Mouse (Mus musculus) kidney, postnatal 0 days (tissue): ENCODE results near the gene Gm20388. TPM values are rescaled to one million over a fixed set of nuclear protein-coding genes. Genes with fewer than 3 reads are reported as not detected.

Experiments used
- ATAC-seq: fragments of 200-750 bp; cut with Nextera tagmentation; replicated peaks from 2 replicates; pipeline ENCODE4 v1.8.0; 2017; ENCODE audit warnings: low read depth, moderate number of reproducible peaks, moderate TSS enrichment, moderate library complexity; ENCODE audit not compliant: low FRiP score
- DNase-seq: peaks from one replicate; pipeline ENCODE4 v3.0.0-alpha.2; 2016; ENCODE audit warnings: low spot score
- H3K27ac ChIP-seq: fragments of 300-500 bp; sonication (generic); 2 replicates; pipeline ENCODE4 v1.5.1; 2014; ENCODE audit warnings: mild to moderate bottlenecking
- H3K27me3 ChIP-seq: fragments of 300-500 bp; sonication (generic); 2 replicates; pipeline ENCODE4 v1.6.1; 2014; ENCODE audit warnings: low read length, mixed read lengths; ENCODE audit not compliant: insufficient read depth
- H3K36me3 ChIP-seq: fragments of 300-500 bp; sonication (generic); 2 replicates; pipeline ENCODE4 v1.6.1; 2014; ENCODE audit warnings: low read length, mixed read lengths; ENCODE audit not compliant: insufficient read depth
- H3K4me1 ChIP-seq: fragments of 300-500 bp; sonication (generic); replicated peaks from 2 replicates; pipeline ENCODE4 v1.6.1; 2014; ENCODE audit warnings: antibody characterized with exemption, low read length, mixed read lengths; ENCODE audit not compliant: insufficient read depth
- H3K4me2 ChIP-seq: fragments of 300-500 bp; sonication (generic); 2 replicates; pipeline ENCODE4 v1.6.1; 2014; ENCODE audit warnings: mild to moderate bottlenecking, low read length, moderate library complexity, mixed read lengths
- H3K4me3 ChIP-seq: fragments of 300-500 bp; sonication (generic); replicated peaks from 2 replicates; pipeline ENCODE4 v1.5.1; 2014; ENCODE audit warnings: low read depth, low read length
- H3K9ac ChIP-seq: fragments of 300-500 bp; sonication (generic); 2 replicates; pipeline ENCODE4 v1.6.1; 2014; ENCODE audit warnings: low read depth, low read length
- H3K9me3 ChIP-seq: fragments of 300-500 bp; sonication (generic); replicated peaks from 2 replicates; pipeline ENCODE4 v1.6.1; 2016; ENCODE audit warnings: low read length, inconsistent platforms, mixed read lengths
- CTCF ChIP-seq: IDR thresholded peaks from 2 replicates; pipeline ENCODE4 v1.5.1; 2016; ENCODE audit warnings: antibody characterized with exemption, low read depth, mild to moderate bottlenecking, moderate library complexity
- WGBS: fragments of 180-500 bp; shearing (Covaris S2); extraction: QIAGEN DNeasy Blood & Tissue Kit; methylation state at CpG from one replicate; pipeline ENCODE4 v1.1.7; 2014; 5-methylcytosine and 5-hydroxymethylcytosine counted together
- polyA plus RNA-seq: library from polyadenylated mRNA; unstranded; fragments of >200 nt; fragmentation: Nextera tagmentation; extraction: Ambion mirVana; gene quantifications from 2 replicates; pipeline ENCODE4 v1.2.1, GENCODE M21; 2015

Gene Gm20388
- polyA plus RNA-seq, 1 experiment from 2014 or later: not detected

- Histone ChIP-seq H3K27ac (no peak overlapping the region), H3K9ac (no peak overlapping the region), H3K36me3 (0 out of 2 replicates have a peak, but pooled peaks cover 3% of the 10 kb centered on the region), H3K4me2 (no peak overlapping the region), H3K9me3 (no peaks in the 10 kb centered on the region), H3K27me3 (no peaks in the 10 kb centered on the region), H3K4me3 (no peak overlapping the region), H3K4me1 (peaks cover 13% of the 10 kb centered on the region)
- 73% methylated on average over 6 of the region's 6 CpGs for WGBS
- DNase-seq: no peak
- no peak for TF ChIP-seq CTCF
- ATAC-seq: no peak
These were observed 2708.2 kb downstream of the Gm20388 start for GRCm38 (mm10) chr8:122618660-122619378.

GRCm38 (mm10) chr8:122620446-122620845, 2709.8 kb downstream of the Gm20388 start:
- ATAC-seq (no peak), DNase-seq (no peak)
- H3K4me1 ChIP-seq: peaks cover 13% of the 10 kb centered on the region
- no peaks in the 10 kb centered on the region for H3K27me3 ChIP-seq
- H3K4me3 ChIP-seq: no peak overlapping the region
- H3K27ac ChIP-seq: no peak overlapping the region
- no peaks in the 10 kb centered on the region for H3K36me3 ChIP-seq
- WGBS: 24% methylated on average over 5 of the region's 5 CpGs
- H3K9ac ChIP-seq: no peak overlapping the region
- H3K4me2 ChIP-seq: no peak overlapping the region
- no peaks in the 10 kb centered on the region for H3K9me3 ChIP-seq
- no peak for TF ChIP-seq CTCF

GRCm38 (mm10) chr8:122622727-122623126, 2712.1 kb downstream of the Gm20388 start, which contains the start of gene Pabpn1l:
Gene Pabpn1l (minus strand): TSS chr8:122622739.
- Histone ChIP-seq H3K36me3 (no peaks in the 10 kb centered on the region), H3K27ac (no peak within 1 kb of the TSS), H3K4me3 (no peak within 1 kb of the TSS), H3K9me3 (no peaks in the 10 kb centered on the region), H3K27me3 (no peaks in the 10 kb centered on the region), H3K9ac (no peak within 1 kb of the TSS), H3K4me1 (peaks cover 13% of the 10 kb centered on the region), H3K4me2 (no peak within 1 kb of the TSS)
- 64% methylated on average over 6 of the region's 6 CpGs for WGBS
- DNase-seq (no peak), ATAC-seq (no peak)
- no peak for TF ChIP-seq CTCF

- Histone ChIP-seq H3K4me2 (no peak overlapping the region), H3K27me3 (no peaks in the 10 kb centered on the region), H3K9ac (no peak overlapping the region), H3K36me3 (no peaks in the 10 kb centered on the region), H3K9me3 (no peaks in the 10 kb centered on the region), H3K27ac (no peak overlapping the region), H3K4me1 (peaks cover 13% of the 10 kb centered on the region), H3K4me3 (no peak overlapping the region)
- no peak for TF ChIP-seq CTCF
- no peak for ATAC-seq
- 93% methylated on average over 17 of the region's 17 CpGs for WGBS
- DNase-seq: no peak
These were observed 2713.4 kb downstream of the Gm20388 start for GRCm38 (mm10) chr8:122623844-122624642.

- Histone ChIP-seq H3K4me1 (peaks cover 13% of the 10 kb centered on the region), H3K27me3 (no peaks in the 10 kb centered on the region), H3K27ac (no peak overlapping the region), H3K9ac (no peak overlapping the region), H3K4me3 (no peak overlapping the region), H3K4me2 (no peak overlapping the region), H3K36me3 (no peaks in the 10 kb centered on the region), H3K9me3 (no peaks in the 10 kb centered on the region)
- ATAC-seq (no peak), DNase-seq (no peak)
- 70% methylated on average over 5 of the region's 5 CpGs for WGBS
- TF ChIP-seq CTCF: peak; percentile 46; the same call in 1 of the 2 replicates
These were observed 2714.0 kb downstream of the Gm20388 start for GRCm38 (mm10) chr8:122624653-122625052.

GRCm38 (mm10) chr8:122625811-122626210, 2715.2 kb downstream of the Gm20388 start:
- Histone ChIP-seq H3K36me3 (no peaks in the 10 kb centered on the region), H3K4me3 (no peak overlapping the region), H3K4me1 (peaks cover 6% of the 10 kb centered on the region), H3K4me2 (no peak overlapping the region), H3K27ac (no peak overlapping the region), H3K9me3 (no peaks in the 10 kb centered on the region), H3K9ac (no peak overlapping the region), H3K27me3 (no peaks in the 10 kb centered on the region)
- DNase-seq (no peak), ATAC-seq (no peak)
- TF ChIP-seq CTCF: no peak
- WGBS: 80% methylated on average over 9 of the region's 9 CpGs
